Mouse (Mus musculus) cerebellum, postnatal 10 days (tissue): ENCODE measurements at regions not wholly inside any gene's neighbourhood (a gene's known extent, or its start where the extent isn't known, plus 50 kb on each side); places are given as distances from the start of the nearest gene placed in this dataset.

ENCODE experiments used
- DNase-seq, 2 experiments: peaks; one replicate each; pipeline ENCODE4 v3.0.0; 2021; ENCODE audit warnings: mixed read lengths in 2 of 2

GRCm38 (mm10) chr15:49812885-49813284, 4071.8 kb upstream of the Gm7489 start:
- peak in 1 of 2 experiments; percentile 5 for DNase-seq

- no peak for DNase-seq
Measured at GRCm38 (mm10) chr15:49860331-49860730, 4024.4 kb upstream of the Gm7489 start.

- DNase-seq, result no peak
Measured at GRCm38 (mm10) chr15:49874555-49874954, 4010.2 kb upstream of the Gm7489 start.

DNA sequence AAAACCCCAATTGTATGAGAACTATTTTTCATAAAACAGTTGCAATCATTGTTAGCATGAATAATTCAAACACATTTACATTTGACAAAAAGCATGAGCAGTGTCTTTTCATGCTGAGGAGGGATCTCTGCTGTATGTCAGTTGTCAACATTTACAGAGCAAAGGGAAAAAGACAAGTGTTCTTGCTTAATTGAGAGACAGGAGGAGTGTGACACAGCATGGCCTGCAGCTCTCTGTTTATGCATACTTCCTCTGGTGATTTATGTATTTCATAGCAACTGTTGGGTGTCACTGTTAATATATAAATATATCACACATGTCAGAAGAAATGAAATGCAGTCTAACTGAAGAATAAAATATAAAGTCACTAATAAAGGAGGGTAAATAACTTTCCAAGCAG, 3998.8 kb upstream of the Gm7489 start:
- no peak for DNase-seq

DNA sequence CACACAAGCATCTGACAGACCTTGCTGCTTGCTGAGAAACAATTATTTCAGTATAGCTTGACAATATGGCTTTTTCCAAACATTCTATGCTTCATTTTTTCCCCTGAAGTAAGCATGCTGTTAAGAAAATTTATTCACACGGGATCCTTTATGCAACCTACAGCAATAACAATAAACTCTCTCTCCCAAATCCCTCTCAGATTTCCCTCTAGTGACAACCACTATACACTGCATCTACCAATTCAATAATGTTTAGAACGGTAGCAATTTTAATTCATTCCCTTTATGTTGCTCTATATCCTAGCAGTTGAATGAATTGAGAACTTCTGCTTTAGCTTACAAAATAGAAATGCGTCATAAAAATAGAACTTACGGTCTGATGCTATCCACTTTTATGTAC, 3988.7 kb upstream of the Gm7489 start:
- DNase-seq, result no peak

GRCm38 (mm10) chr15:49898783-49899182, 3985.9 kb upstream of the Gm7489 start:
- no peak for DNase-seq

- no peak for DNase-seq
Measured at GRCm38 (mm10) chr15:49899782-49900181, 3984.9 kb upstream of the Gm7489 start.
